Mouse (Mus musculus): ENCODE data around the gene Nrxn1. TPM values are rescaled to one million over a fixed set of nuclear protein-coding genes. Genes with fewer than 3 reads are reported as not detected.

Gene Nrxn1
- total RNA-seq (2021) (1 to 10 TPM; 2.0 to 2.7 TPM), polyA plus RNA-seq (2012; rRNA removed) (2.1 and 3.7 TPM in 2 replicates)
- long read RNA-seq: 0 reads

- Histone ChIP-seq H3K36me3 (ENCODE audit: control insufficient read depth, insufficient read depth, low read length) (no peaks in the 10 kb centered on the region), H3K4me1 (ENCODE audit: control insufficient read depth, insufficient read depth, low read length) (no peaks in the 10 kb centered on the region), H3K27ac (no peak within 1 kb of the TSS), H3K9ac (ENCODE audit: low read depth, low read length) (no peak within 1 kb of the TSS), H3K79me2 (replicated peaks; ENCODE audit: control insufficient read depth, insufficient read depth, low read length) (no peaks in the 10 kb centered on the region), H3K27me3 (ENCODE audit: control insufficient read depth, insufficient read depth, low read length) (no peaks in the 10 kb centered on the region), H3K4me3 (no peak within 1 kb of the TSS)
- no peak for DNase-seq
- TF ChIP-seq POLR2A (IDR thresholded peaks at IDR 0.05; ENCODE audit: insufficient read depth, low read depth, low read length) (no peak), CTCF (IDR thresholded peaks at IDR 0.05) (no peak), EP300 (IDR thresholded peaks at IDR 0.05; ENCODE audit: insufficient read depth, low read depth, low read length) (no peak)
- intact Hi-C loops (cut with DNase I): no loop called here
- WGBS: 0% methylated on average over 1 of the region's 1 CpGs
These were observed at the start of gene Nrxn1 for GRCm38 (mm10) chr17:91093042-91093080. Gene Nrxn1, minus strand, starts transcription at chr17:91093071.

- H3K4me1 ChIP-seq (ENCODE audit: control insufficient read depth, insufficient read depth, low read length): no peaks in the 10 kb centered on the region
- DNase-seq: no peak
- WGBS: 35% methylated on average over 3 of the region's 3 CpGs
These were observed 44.0 kb upstream of the Nrxn1 start for GRCm38 (mm10) chr17:91136859-91137258.

GRCm38 (mm10) chr17:91112880-91113628, 20.2 kb upstream of the Nrxn1 start:
- no peaks in the 10 kb centered on the region for H3K27me3 ChIP-seq (ENCODE audit: control insufficient read depth, insufficient read depth, low read length)
- no peak for DNase-seq
- no peak overlapping the region for H3K4me3 ChIP-seq
- no peaks in the 10 kb centered on the region for H3K79me2 ChIP-seq (replicated peaks; ENCODE audit: control insufficient read depth, insufficient read depth, low read length)
- H3K27ac ChIP-seq: no peak overlapping the region
- 62% methylated on average over 3 of the region's 3 CpGs for WGBS
- H3K36me3 ChIP-seq (ENCODE audit: control insufficient read depth, insufficient read depth, low read length): no peaks in the 10 kb centered on the region
- no peak overlapping the region for H3K9ac ChIP-seq (ENCODE audit: low read depth, low read length)
- TF ChIP-seq POLR2A (IDR thresholded peaks at IDR 0.05; ENCODE audit: insufficient read depth, low read depth, low read length) (no peak), EP300 (IDR thresholded peaks at IDR 0.05; ENCODE audit: insufficient read depth, low read depth, low read length) (no peak), CTCF (IDR thresholded peaks at IDR 0.05) (no peak)
- intact Hi-C loops (cut with DNase I): no loop called here
- H3K4me1 ChIP-seq (ENCODE audit: control insufficient read depth, insufficient read depth, low read length): no peaks in the 10 kb centered on the region

More at GRCm38 (mm10) chr17:91136859-91137258, 44.0 kb upstream of the Nrxn1 start:
- intact Hi-C loops (cut with DNase I): no loop called here
- TF ChIP-seq EP300 (IDR thresholded peaks at IDR 0.05; ENCODE audit: insufficient read depth, low read depth, low read length) (no peak), POLR2A (IDR thresholded peaks at IDR 0.05; ENCODE audit: insufficient read depth, low read depth, low read length) (no peak), CTCF (IDR thresholded peaks at IDR 0.05) (no peak)
- H3K27ac ChIP-seq: no peak overlapping the region
- H3K36me3 ChIP-seq (ENCODE audit: control insufficient read depth, insufficient read depth, low read length): no peaks in the 10 kb centered on the region
- H3K79me2 ChIP-seq (replicated peaks; ENCODE audit: control insufficient read depth, insufficient read depth, low read length): no peaks in the 10 kb centered on the region
- no peak overlapping the region for H3K9ac ChIP-seq (ENCODE audit: low read depth, low read length)
- H3K4me3 ChIP-seq: no peak overlapping the region
- H3K27me3 ChIP-seq (ENCODE audit: control insufficient read depth, insufficient read depth, low read length): no peaks in the 10 kb centered on the region

GRCm38 (mm10) chr17:91112085-91112484, 19.2 kb upstream of the Nrxn1 start:
- H3K36me3 ChIP-seq (ENCODE audit: control insufficient read depth, insufficient read depth, low read length): no peaks in the 10 kb centered on the region
- intact Hi-C loops (cut with DNase I): no loop called here

GRCm38 (mm10) chr17:91093081-91093875, 407 bp upstream of the Nrxn1 start:
- Histone ChIP-seq H3K4me3 (no peak overlapping the region), H3K4me1 (ENCODE audit: control insufficient read depth, insufficient read depth, low read length) (no peaks in the 10 kb centered on the region), H3K79me2 (replicated peaks; ENCODE audit: control insufficient read depth, insufficient read depth, low read length) (no peaks in the 10 kb centered on the region), H3K27ac (no peak overlapping the region), H3K9ac (ENCODE audit: low read depth, low read length) (no peak overlapping the region), H3K36me3 (ENCODE audit: control insufficient read depth, insufficient read depth, low read length) (no peaks in the 10 kb centered on the region), H3K27me3 (ENCODE audit: control insufficient read depth, insufficient read depth, low read length) (no peaks in the 10 kb centered on the region)
- 26% methylated on average over 12 of the region's 12 CpGs for WGBS
- no peak for DNase-seq
- intact Hi-C loops (cut with DNase I): no loop called here
- TF ChIP-seq POLR2A (IDR thresholded peaks at IDR 0.05; ENCODE audit: insufficient read depth, low read depth, low read length) (no peak), EP300 (IDR thresholded peaks at IDR 0.05; ENCODE audit: insufficient read depth, low read depth, low read length) (no peak), CTCF (IDR thresholded peaks at IDR 0.05) (no peak)

More at GRCm38 (mm10) chr17:91112085-91112484, 19.2 kb upstream of the Nrxn1 start:
- H3K9ac ChIP-seq (ENCODE audit: low read depth, low read length): no peak overlapping the region
- 56% methylated on average over 1 of the region's 1 CpGs for WGBS
- H3K79me2 ChIP-seq (replicated peaks; ENCODE audit: control insufficient read depth, insufficient read depth, low read length): no peaks in the 10 kb centered on the region
- no peak for DNase-seq
- TF ChIP-seq CTCF (IDR thresholded peaks at IDR 0.05) (no peak), EP300 (IDR thresholded peaks at IDR 0.05; ENCODE audit: insufficient read depth, low read depth, low read length) (no peak), POLR2A (IDR thresholded peaks at IDR 0.05; ENCODE audit: insufficient read depth, low read depth, low read length) (no peak)
- H3K27ac ChIP-seq: no peak overlapping the region
- no peaks in the 10 kb centered on the region for H3K4me1 ChIP-seq (ENCODE audit: control insufficient read depth, insufficient read depth, low read length)
- H3K4me3 ChIP-seq: no peak overlapping the region
- H3K27me3 ChIP-seq (ENCODE audit: control insufficient read depth, insufficient read depth, low read length): no peaks in the 10 kb centered on the region

GRCm38 (mm10) chr17:91092421-91093041, 340 bp downstream of the Nrxn1 start:
- H3K4me1 ChIP-seq (ENCODE audit: control insufficient read depth, insufficient read depth, low read length): no peaks in the 10 kb centered on the region
- H3K36me3 ChIP-seq (ENCODE audit: control insufficient read depth, insufficient read depth, low read length): no peaks in the 10 kb centered on the region
- H3K9ac ChIP-seq (ENCODE audit: low read depth, low read length): no peak overlapping the region
- H3K27me3 ChIP-seq (ENCODE audit: control insufficient read depth, insufficient read depth, low read length): no peaks in the 10 kb centered on the region
- no peaks in the 10 kb centered on the region for H3K79me2 ChIP-seq (replicated peaks; ENCODE audit: control insufficient read depth, insufficient read depth, low read length)
- H3K4me3 ChIP-seq: no peak overlapping the region
- WGBS: 2% methylated on average over 21 of the region's 21 CpGs
- DNase-seq: peak; percentile 12 to 20
- TF ChIP-seq POLR2A (IDR thresholded peaks at IDR 0.05; ENCODE audit: insufficient read depth, low read depth, low read length) (no peak), CTCF (IDR thresholded peaks at IDR 0.05) (no peak), EP300 (IDR thresholded peaks at IDR 0.05; ENCODE audit: insufficient read depth, low read depth, low read length) (no peak)
- intact Hi-C loops (cut with DNase I): no loop called here
- no peak overlapping the region for H3K27ac ChIP-seq
